Mouse (Mus musculus) liver, embryonic 11.5 days (tissue): ENCODE measurements at regions not wholly inside any gene's neighbourhood (a gene's known extent, or its start where the extent isn't known, plus 50 kb on each side); places are given as distances from the start of the nearest gene placed in this dataset.

ENCODE experiments used
- ATAC-seq: fragments of 200-750 bp; cut with Nextera tagmentation; replicated peaks from 2 replicates; pipeline ENCODE4 v1.8.0; 2017; ENCODE audit warnings: moderate number of reproducible peaks, mild to moderate bottlenecking, moderate TSS enrichment, moderate library complexity; ENCODE audit not compliant: low FRiP score
- DNase-seq: peaks from one replicate; pipeline ENCODE4 v3.0.0-alpha.2; 2017; ENCODE audit warnings: low spot score
- H3K27ac ChIP-seq: fragments of 300-500 bp; sonication (generic); 2 replicates; pipeline ENCODE4 v1.5.1; 2014; ENCODE audit warnings: mild to moderate bottlenecking, low read depth, low read length, control low read depth
- H3K27me3 ChIP-seq: fragments of 300-500 bp; sonication (generic); replicated peaks from 2 replicates; pipeline ENCODE4 v1.6.1; 2014; ENCODE audit warnings: low read length, mixed read lengths; ENCODE audit not compliant: control insufficient read depth, insufficient read depth
- H3K36me3 ChIP-seq: fragments of 300-500 bp; sonication (generic); 2 replicates; pipeline ENCODE4 v1.6.1; 2014; ENCODE audit warnings: mild to moderate bottlenecking, low read length, moderate library complexity, mixed read lengths; ENCODE audit not compliant: control insufficient read depth, insufficient read depth
- H3K4me1 ChIP-seq: fragments of 300-500 bp; sonication (generic); replicated peaks from 2 replicates; pipeline ENCODE4 v1.6.1; 2014; ENCODE audit warnings: low read length, mixed read lengths; ENCODE audit not compliant: control insufficient read depth, insufficient read depth
- H3K4me2 ChIP-seq: fragments of 300-500 bp; sonication (generic); 2 replicates; pipeline ENCODE4 v1.6.1; 2014; ENCODE audit warnings: mild to moderate bottlenecking, control low read depth, moderate library complexity
- H3K4me3 ChIP-seq: fragments of 300-500 bp; sonication (generic); 2 replicates; pipeline ENCODE4 v1.5.1; 2014; ENCODE audit warnings: low read depth, low read length, control low read depth
- H3K9ac ChIP-seq: fragments of 300-500 bp; sonication (generic); 2 replicates; pipeline ENCODE4 v1.6.1; 2014; ENCODE audit warnings: low read depth, low read length, control low read depth
- H3K9me3 ChIP-seq: fragments of 300-500 bp; sonication (generic); 2 replicates; pipeline ENCODE4 v1.6.1; 2016; ENCODE audit warnings: low read length, inconsistent platforms, mixed read lengths; ENCODE audit not compliant: control insufficient read depth
- WGBS: fragments of 180-500 bp; shearing (Covaris S2); extraction: QIAGEN DNeasy Blood & Tissue Kit; methylation state at CpG from one replicate; pipeline ENCODE4 v1.1.7; 2014; 5-methylcytosine and 5-hydroxymethylcytosine counted together

DNA sequence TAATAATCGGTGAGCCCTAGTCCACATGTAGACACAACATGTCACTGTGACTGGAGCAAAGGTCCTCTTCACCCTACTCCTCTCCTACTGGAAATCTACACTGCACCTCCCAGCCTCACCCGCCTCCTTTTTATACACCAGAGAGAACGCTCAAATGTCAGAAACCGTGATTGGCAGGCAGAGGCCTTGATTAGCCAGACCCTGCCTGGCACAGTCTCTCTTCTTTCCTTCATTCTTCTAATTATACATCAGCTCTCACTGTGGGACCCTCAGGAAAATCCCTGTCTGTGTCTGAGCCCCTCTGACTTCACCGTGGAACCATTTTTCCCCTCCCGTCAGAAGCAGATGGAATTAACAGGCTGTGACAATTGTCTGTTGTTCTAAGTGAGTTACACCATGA is 248.1 kb upstream of the Slc24a5 start:
- 79% methylated on average over 6 of the region's 6 CpGs for WGBS
- Histone ChIP-seq H3K4me3 (no peak overlapping the region), H3K9me3 (no peaks in the 10 kb centered on the region), H3K36me3 (no peaks in the 10 kb centered on the region), H3K4me1 (no peaks in the 10 kb centered on the region), H3K4me2 (no peak overlapping the region), H3K27ac (no peak overlapping the region), H3K27me3 (no peaks in the 10 kb centered on the region), H3K9ac (no peak overlapping the region)
- DNase-seq: no peak
- no peak for ATAC-seq

DNA sequence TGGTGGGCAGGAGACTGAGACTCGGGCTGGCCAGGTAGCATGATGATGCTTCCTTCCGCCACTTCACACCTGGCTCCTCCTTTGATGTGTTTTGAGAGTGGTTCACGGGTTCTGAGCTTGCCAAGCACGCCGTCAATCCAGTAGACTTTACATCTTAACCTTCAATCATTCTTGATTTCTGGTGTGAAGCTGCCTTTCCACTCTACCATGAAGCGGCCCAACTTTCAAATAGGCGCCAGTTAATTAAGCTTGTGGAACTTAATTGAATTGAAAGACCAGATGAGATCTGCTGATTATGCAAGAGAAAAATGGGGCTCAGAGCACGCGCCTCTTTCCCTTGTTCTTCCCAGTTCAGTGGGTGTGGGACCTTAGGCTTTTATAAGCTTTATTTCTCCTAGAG is 247.1 kb upstream of the Slc24a5 start:
- DNase-seq (no peak), ATAC-seq (no peak)
- Histone ChIP-seq H3K4me2 (no peak overlapping the region), H3K4me1 (no peaks in the 10 kb centered on the region), H3K4me3 (no peak overlapping the region), H3K27ac (no peak overlapping the region), H3K9me3 (no peaks in the 10 kb centered on the region), H3K27me3 (no peaks in the 10 kb centered on the region), H3K9ac (no peak overlapping the region), H3K36me3 (no peaks in the 10 kb centered on the region)
- 88% methylated on average over 9 of the region's 9 CpGs for WGBS

DNA sequence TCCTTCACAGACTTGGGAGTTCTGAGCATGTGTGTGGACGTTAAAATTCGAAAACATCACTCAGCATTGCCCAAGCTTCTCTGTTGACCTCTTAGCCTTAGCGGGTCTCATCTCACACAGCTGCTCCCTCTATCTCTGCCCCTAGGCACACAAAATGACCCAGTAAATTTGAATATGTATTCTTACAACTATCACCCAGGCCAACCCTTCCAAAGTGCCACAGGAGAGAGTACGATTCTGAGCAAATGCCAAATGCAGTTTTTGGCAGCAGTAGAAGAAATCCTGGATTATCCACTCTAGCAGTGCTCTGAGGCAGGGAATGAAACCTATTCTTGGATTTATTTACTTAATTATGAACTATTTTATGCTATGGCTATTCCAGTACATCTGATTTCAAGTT is 246.6 kb upstream of the Slc24a5 start:
- no peak overlapping the region for H3K4me2 ChIP-seq
- WGBS: 81% methylated on average over 4 of the region's 4 CpGs
- no peaks in the 10 kb centered on the region for H3K27me3 ChIP-seq
- no peak for DNase-seq
- no peak overlapping the region for H3K9ac ChIP-seq
- H3K36me3 ChIP-seq: no peaks in the 10 kb centered on the region
- H3K9me3 ChIP-seq: no peaks in the 10 kb centered on the region
- no peak overlapping the region for H3K27ac ChIP-seq
- H3K4me3 ChIP-seq: no peak overlapping the region
- H3K4me1 ChIP-seq: no peaks in the 10 kb centered on the region
- ATAC-seq: no peak

DNA sequence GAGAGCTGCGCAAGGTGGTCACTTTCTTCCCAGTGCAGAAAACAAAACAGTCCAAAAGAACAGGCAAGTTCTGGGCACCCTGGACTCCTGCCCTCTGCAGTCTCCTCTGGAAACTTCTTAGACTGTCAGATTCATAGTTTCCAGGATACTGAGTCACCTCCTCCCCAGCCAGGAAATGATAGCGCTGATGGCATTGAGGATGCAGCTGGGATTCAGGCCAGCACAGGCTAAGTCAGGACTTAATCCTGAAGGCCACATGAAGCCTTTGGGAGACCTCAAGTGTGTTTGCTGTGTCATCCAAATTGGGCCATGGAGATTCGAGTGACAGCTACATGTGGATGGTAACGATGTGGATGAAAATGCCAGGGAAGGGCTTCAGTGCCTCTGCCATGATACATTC is 219.1 kb upstream of the Slc24a5 start:
- WGBS: 73% methylated on average over 4 of the region's 4 CpGs

DNA sequence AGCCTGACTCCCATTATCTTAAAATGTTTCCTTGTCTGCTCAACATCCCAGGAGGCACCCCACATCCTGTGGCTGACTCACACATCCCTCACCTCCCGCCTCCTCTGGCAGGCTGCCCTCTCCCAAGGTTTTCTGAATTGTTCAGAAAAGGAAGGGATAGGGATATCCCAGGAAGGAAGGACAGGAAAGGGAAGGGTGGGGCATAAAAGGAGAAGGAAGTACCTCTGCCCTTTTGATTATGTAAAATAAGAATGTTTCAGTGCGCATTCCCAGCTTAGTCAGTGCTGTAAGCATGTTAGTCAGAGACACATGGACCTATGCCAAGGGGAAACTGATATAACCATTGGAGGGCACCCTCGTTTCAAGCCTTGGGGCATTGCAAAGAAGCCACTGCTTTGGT is 209.4 kb upstream of the Slc24a5 start:
- Histone ChIP-seq H3K27ac (no peak overlapping the region), H3K9me3 (no peaks in the 10 kb centered on the region), H3K4me1 (no peaks in the 10 kb centered on the region), H3K4me3 (no peak overlapping the region), H3K4me2 (no peak overlapping the region), H3K9ac (no peak overlapping the region), H3K36me3 (no peaks in the 10 kb centered on the region), H3K27me3 (no peaks in the 10 kb centered on the region)
- WGBS: 40% methylated on average over 3 of the region's 3 CpGs
- ATAC-seq (peak; percentile 66), DNase-seq (no peak)

More for the DNA sequence above, 219.1 kb upstream of the Slc24a5 start:
- DNase-seq (no peak), ATAC-seq (no peak; the same call in 1 of the 2 replicates)
- Histone ChIP-seq H3K4me2 (no peak overlapping the region), H3K27ac (no peak overlapping the region), H3K9ac (no peak overlapping the region), H3K4me1 (no peaks in the 10 kb centered on the region), H3K27me3 (no peaks in the 10 kb centered on the region), H3K4me3 (no peak overlapping the region), H3K9me3 (no peaks in the 10 kb centered on the region), H3K36me3 (no peaks in the 10 kb centered on the region)

DNA sequence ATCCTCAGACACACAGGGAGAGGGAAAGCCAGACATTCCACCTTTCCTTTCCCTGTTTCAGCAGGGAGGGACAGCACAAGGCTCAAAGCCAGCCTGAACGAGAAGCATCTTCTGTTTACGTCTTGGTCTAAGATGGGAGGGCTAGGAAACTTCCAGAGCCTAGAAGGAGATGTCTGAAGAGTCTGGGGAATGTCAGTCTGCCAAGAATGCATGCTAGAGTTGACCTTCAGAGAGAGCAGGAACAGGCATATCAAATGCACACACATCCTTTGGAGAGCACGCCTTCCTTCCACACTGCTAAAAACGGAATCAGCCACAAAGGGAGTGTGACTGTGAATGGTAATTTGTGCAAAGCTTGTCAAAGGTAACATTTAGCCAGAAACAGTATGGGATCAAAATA is 179.7 kb upstream of the Slc24a5 start:
- WGBS: 45% methylated on average over 4 of the region's 4 CpGs
- Histone ChIP-seq H3K9me3 (no peaks in the 10 kb centered on the region), H3K9ac (no peak overlapping the region), H3K36me3 (no peaks in the 10 kb centered on the region), H3K4me1 (no peaks in the 10 kb centered on the region), H3K27ac (peak overlapping the region; percentile 35; the same call in 1 of the 2 replicates), H3K4me2 (no peak overlapping the region), H3K4me3 (no peak overlapping the region), H3K27me3 (no peaks in the 10 kb centered on the region)
- no peak; the same call in 1 of the 2 replicates for ATAC-seq
- no peak for DNase-seq

DNA sequence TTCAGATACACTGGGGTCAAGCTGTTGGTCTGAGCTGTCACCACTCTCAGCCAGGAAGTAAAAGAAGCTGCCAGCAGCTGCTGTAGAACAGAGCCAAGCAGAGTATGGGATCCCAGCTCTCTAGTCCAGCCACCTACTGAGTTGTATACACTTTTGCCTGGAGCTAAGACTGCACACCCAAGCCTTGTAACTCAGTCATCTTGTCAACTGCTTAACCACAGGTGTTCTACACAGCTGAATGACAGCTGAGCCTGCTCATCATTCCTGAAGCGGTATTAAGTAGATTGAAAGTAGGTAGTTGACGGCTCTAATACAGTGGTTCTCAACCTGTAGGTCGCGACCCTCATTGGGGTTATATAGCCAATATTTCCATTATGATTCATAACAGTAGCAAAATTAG is 172.9 kb upstream of the Slc24a5 start:
- Histone ChIP-seq H3K27ac (no peak overlapping the region), H3K27me3 (no peaks in the 10 kb centered on the region), H3K36me3 (no peaks in the 10 kb centered on the region), H3K9me3 (no peaks in the 10 kb centered on the region), H3K4me2 (no peak overlapping the region), H3K4me1 (no peaks in the 10 kb centered on the region), H3K4me3 (no peak overlapping the region), H3K9ac (no peak overlapping the region)
- DNase-seq (no peak), ATAC-seq (no peak)
- 91% methylated on average over 4 of the region's 4 CpGs for WGBS

DNA sequence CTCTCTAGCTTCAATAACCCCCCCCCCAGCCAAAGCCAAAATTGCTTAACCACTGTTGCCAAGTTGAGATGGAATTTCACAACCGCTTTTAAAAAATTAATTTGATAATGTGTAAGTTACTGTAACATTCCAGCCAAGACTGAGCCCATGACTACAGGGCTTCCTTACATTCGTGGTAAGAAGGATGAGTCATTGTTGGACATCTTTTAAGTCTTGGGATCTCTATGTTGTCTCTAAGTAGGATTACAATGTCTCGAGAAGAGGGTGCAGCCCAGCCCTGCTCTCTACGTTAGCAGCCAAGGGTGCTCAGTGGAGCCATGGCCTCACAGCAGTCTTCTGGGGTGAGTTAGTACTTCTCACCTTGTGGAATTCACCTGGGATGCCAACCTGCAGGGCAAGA is 164.4 kb upstream of the Slc24a5 start:
- Histone ChIP-seq H3K27ac (no peak overlapping the region), H3K36me3 (no peaks in the 10 kb centered on the region), H3K4me3 (no peak overlapping the region), H3K4me2 (no peak overlapping the region), H3K9me3 (no peaks in the 10 kb centered on the region), H3K27me3 (no peaks in the 10 kb centered on the region), H3K4me1 (no peaks in the 10 kb centered on the region), H3K9ac (no peak overlapping the region)
- ATAC-seq (no peak), DNase-seq (no peak)
- WGBS: 73% methylated on average over 4 of the region's 4 CpGs

DNA sequence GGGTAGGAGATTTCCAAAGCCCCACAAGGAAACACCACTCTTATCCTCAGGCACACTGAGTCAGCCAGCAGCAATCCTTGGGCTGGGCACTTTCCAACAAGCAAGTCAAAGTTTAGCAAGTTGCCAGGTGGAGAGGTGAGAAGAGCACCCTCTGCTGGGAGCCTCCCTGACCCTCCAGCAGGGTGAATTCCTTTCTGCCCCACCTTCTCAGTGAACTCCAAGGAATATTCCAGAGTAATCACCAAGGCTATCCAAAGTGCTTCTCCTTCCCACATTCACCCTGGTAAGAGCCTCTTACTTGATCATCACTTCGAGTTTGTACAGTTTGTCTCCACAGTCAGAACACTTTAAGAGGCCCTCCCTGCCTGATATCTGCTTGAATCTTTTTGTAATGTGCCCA is 162.8 kb upstream of the Slc24a5 start:
- H3K27ac ChIP-seq: no peak overlapping the region
- H3K4me3 ChIP-seq: no peak overlapping the region
- no peak for ATAC-seq
- H3K4me1 ChIP-seq: no peaks in the 10 kb centered on the region
- H3K9me3 ChIP-seq: no peaks in the 10 kb centered on the region
- DNase-seq: no peak
- WGBS: 70% methylated on average over 1 of the region's 1 CpGs
- no peaks in the 10 kb centered on the region for H3K27me3 ChIP-seq
- H3K36me3 ChIP-seq: no peaks in the 10 kb centered on the region
- no peak overlapping the region for H3K9ac ChIP-seq
- no peak overlapping the region for H3K4me2 ChIP-seq
